Mouse (Mus musculus): Measurements from ENCODE around the gene Smco3.
A peak's percentile ranks its signal among the peaks of the same experiment; 100 is the strongest.
"Not testable (repeated sequence)": the region's sequence is repeated elsewhere in the genome, so short reads cannot be mapped to it uniquely, and the experiment has no call there.

Gene Smco3

GRCm38 (mm10) chr6:136835352-136835751, at the start of gene Smco3:
Smco3 (minus strand) TSS chr6:136835452.
- DNase-seq (ENCODE audit: low spot score): no peak

GRCm38 (mm10) chr6:136884766-136885165, 49.5 kb upstream of the Smco3 start:
- not testable (repeated sequence) for DNase-seq (ENCODE audit: low spot score)

- no peak for DNase-seq (ENCODE audit: low spot score)
Measured at GRCm38 (mm10) chr6:136883961-136884360, 48.7 kb upstream of the Smco3 start.

- no peak for DNase-seq (ENCODE audit: low spot score)
Measured at GRCm38 (mm10) chr6:136883431-136883915, 48.2 kb upstream of the Smco3 start.

GRCm38 (mm10) chr6:136881678-136882077, 46.4 kb upstream of the Smco3 start:
- DNase-seq (ENCODE audit: low spot score): no peak

- DNase-seq (ENCODE audit: low spot score): no peak
Measured at GRCm38 (mm10) chr6:136875670-136876069, 40.4 kb upstream of the Smco3 start, which contains the start of gene Mgp. Mgp (minus strand) TSS chr6:136875823.

- DNase-seq (ENCODE audit: low spot score): no peak
Measured at GRCm38 (mm10) chr6:136874599-136874998, 39.3 kb upstream of the Smco3 start.

GRCm38 (mm10) chr6:136868921-136869320, 33.7 kb upstream of the Smco3 start:
- no peak for DNase-seq (ENCODE audit: low spot score)

- DNase-seq (ENCODE audit: low spot score): no peak
Measured at GRCm38 (mm10) chr6:136866150-136866549, 30.9 kb upstream of the Smco3 start.

GRCm38 (mm10) chr6:136865360-136865759, 30.1 kb upstream of the Smco3 start:
- no peak for DNase-seq (ENCODE audit: low spot score)

GRCm38 (mm10) chr6:136861020-136861419, 25.8 kb upstream of the Smco3 start:
- DNase-seq (ENCODE audit: low spot score): no peak

GRCm38 (mm10) chr6:136858420-136858819, 23.2 kb upstream of the Smco3 start:
- no peak for DNase-seq (ENCODE audit: low spot score)

- DNase-seq (ENCODE audit: low spot score): no peak
Measured at GRCm38 (mm10) chr6:136857873-136858260, 22.6 kb upstream of the Smco3 start.

- peak; percentile 27 for DNase-seq (ENCODE audit: low spot score)
Measured at GRCm38 (mm10) chr6:136857186-136857872, 22.1 kb upstream of the Smco3 start, which contains the start of gene Art4. Art4 (minus strand) TSS chr6:136857733.

- no peak for DNase-seq (ENCODE audit: low spot score)
Measured at GRCm38 (mm10) chr6:136856071-136856636, 20.9 kb upstream of the Smco3 start.

GRCm38 (mm10) chr6:136855183-136855582, 19.9 kb upstream of the Smco3 start:
- no peak for DNase-seq (ENCODE audit: low spot score)

GRCm38 (mm10) chr6:136854361-136854781, 19.1 kb upstream of the Smco3 start:
- DNase-seq (ENCODE audit: low spot score): no peak

- DNase-seq (ENCODE audit: low spot score): no peak
Measured at GRCm38 (mm10) chr6:136852762-136853161, 17.5 kb upstream of the Smco3 start.

GRCm38 (mm10) chr6:136852348-136852747, 17.1 kb upstream of the Smco3 start:
- no peak for DNase-seq (ENCODE audit: low spot score)

- DNase-seq (ENCODE audit: low spot score): no peak
Measured at GRCm38 (mm10) chr6:136850267-136850666, 15.0 kb upstream of the Smco3 start.

GRCm38 (mm10) chr6:136848971-136849370, 13.7 kb upstream of the Smco3 start:
- no peak for DNase-seq (ENCODE audit: low spot score)

- no peak for DNase-seq (ENCODE audit: low spot score)
Measured at GRCm38 (mm10) chr6:136848399-136848798, 13.1 kb upstream of the Smco3 start.

GRCm38 (mm10) chr6:136847790-136848189, 12.5 kb upstream of the Smco3 start:
- DNase-seq (ENCODE audit: low spot score): no peak

- no peak for DNase-seq (ENCODE audit: low spot score)
Measured at GRCm38 (mm10) chr6:136847267-136847666, 12.0 kb upstream of the Smco3 start.

All from ovary, postnatal 10 days (tissue).